Mouse (Mus musculus) lung, adult 2 months (tissue): ENCODE results near the gene Col23a1. TPM values are rescaled to one million over a fixed set of nuclear protein-coding genes. Genes with fewer than 3 reads are reported as not detected.
A peak's percentile ranks its signal among the peaks of the same experiment; 100 is the strongest.
"Not testable (repeated sequence)": the region's sequence is repeated elsewhere in the genome, so short reads cannot be mapped to it uniquely, and the experiment has no call there.

ENCODE experiments used
- DNase-seq: peaks from one replicate; pipeline ENCODE4 v3.0.0; 2022
- H3K4me1 ChIP-seq: fragments of 200-500 bp; 2 replicates; pipeline ENCODE4 v1.6.1; 2011; ENCODE audit warnings: low read length; ENCODE audit not compliant: control insufficient read depth, insufficient read depth
- H3K4me3 ChIP-seq: fragments of 200-500 bp; replicated peaks from 2 replicates; pipeline ENCODE3; 2011; ENCODE audit warnings: low read depth, mild to moderate bottlenecking, control low read depth, low read length; ENCODE audit errors: extremely low read depth
- CTCF ChIP-seq: fragments of 200-500 bp; IDR thresholded peaks from 2 replicates; pipeline ENCODE4 v1.5.1; 2011; ENCODE audit warnings: mild to moderate bottlenecking, low read length, control low read depth; ENCODE audit not compliant: insufficient read depth
- POLR2A ChIP-seq: fragments of 200-500 bp; IDR thresholded peaks from 2 replicates; pipeline ENCODE4 v1.6.1; 2011; ENCODE audit warnings: low read depth, mild to moderate bottlenecking, control low read depth, low read length, borderline replicate concordance; ENCODE audit errors: extremely low read depth
- WGBS: fragments of 180-500 bp; shearing (Covaris S2); methylation state at CpG from one replicate; pipeline ENCODE4 v1.1.7; 2018; 5-methylcytosine and 5-hydroxymethylcytosine counted together
- polyA plus RNA-seq: library from polyadenylated mRNA; depleted of rRNA; stranded (reverse); fragments of >200 nt; gene quantifications from 2 replicates; pipeline ENCODE4 v1.2.3, GENCODE M21; 2012

Col23a1 gene
- polyA plus RNA-seq, 1 experiment: 27.1 TPM

DNA sequence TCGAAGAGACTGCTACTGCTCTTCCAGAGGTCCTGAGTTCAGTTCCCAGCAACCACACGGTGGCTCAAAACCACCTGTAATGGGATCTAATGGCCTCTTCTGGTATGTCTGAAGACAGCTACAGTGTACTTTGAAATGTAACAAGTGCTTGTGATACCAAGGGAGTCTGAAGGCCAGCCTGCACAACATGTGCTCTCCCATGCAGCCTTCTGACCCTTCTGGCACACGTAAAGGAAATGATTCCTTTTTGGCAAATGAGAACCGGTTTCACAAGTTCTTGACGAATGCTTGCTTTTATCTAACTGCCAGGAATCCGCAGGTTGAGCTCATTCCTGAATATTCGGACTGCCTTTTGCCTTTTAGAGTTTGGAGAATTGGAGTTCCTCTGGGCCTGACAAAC is 325.4 kb downstream of the Col23a1 start:
- DNase-seq: no peak
- Histone ChIP-seq H3K4me3 (peak overlapping the region; percentile 66), H3K4me1 (peaks cover 14% of the 10 kb centered on the region)
- no peak for TF ChIP-seq CTCF
- peak; percentile 31; the same call in 1 of the 2 replicates for TF ChIP-seq POLR2A
- 13% methylated on average over 7 of the region's 7 CpGs for WGBS

DNA sequence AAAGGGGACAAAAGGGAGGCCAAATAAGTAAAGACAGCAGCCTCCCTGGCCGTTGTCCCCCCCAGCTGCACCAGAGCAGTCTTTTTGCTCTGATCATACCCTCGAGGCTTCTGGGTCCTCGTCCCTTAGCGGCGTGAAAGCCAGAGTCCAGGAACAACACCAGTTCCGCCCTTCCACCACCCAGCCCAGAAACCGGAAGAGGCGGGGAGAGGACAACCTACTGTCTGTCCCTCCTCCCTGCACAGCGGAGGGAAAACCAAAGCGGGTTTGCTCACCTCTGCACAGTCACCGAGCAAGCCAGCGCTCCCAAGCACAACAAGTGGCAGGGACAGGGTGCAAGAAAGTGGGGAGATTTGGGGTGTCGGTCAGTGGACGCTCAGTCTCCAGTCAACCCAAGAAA is 325.9 kb downstream of the Col23a1 start:
- under 1% methylated on average over 14 of the region's 14 CpGs for WGBS
- TF ChIP-seq POLR2A: peak; percentile 95; the same call in 1 of the 2 replicates
- TF ChIP-seq CTCF: no peak
- peak overlapping the region; percentile 66 for H3K4me3 ChIP-seq
- DNase-seq: peak; percentile 73
- H3K4me1 ChIP-seq: peaks cover 18% of the 10 kb centered on the region

DNA sequence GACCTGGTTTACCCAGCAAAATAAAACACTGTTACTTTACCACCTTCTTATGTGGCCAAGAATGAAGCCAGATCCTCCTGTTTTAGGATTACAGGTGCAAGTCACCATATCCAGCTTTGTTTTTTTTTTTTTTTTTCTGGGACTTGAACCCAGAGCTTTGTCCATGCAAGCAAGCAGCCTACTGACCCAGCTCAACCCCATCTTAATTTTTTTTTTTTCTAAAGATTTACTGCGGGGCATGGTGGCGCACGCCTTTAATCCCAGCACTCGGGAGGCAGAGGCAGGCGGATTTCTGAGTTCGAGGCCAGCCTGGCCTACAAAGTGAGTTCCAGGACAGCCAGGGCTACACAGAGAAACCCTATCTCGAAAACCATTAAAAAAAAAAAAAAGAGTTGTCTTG is 326.4 kb downstream of the Col23a1 start:
- 86% methylated on average over 7 of the region's 7 CpGs for WGBS
- not testable (repeated sequence) for DNase-seq, H3K4me3 ChIP-seq
- H3K4me1 ChIP-seq: peaks cover 18% of the 10 kb centered on the region

DNA sequence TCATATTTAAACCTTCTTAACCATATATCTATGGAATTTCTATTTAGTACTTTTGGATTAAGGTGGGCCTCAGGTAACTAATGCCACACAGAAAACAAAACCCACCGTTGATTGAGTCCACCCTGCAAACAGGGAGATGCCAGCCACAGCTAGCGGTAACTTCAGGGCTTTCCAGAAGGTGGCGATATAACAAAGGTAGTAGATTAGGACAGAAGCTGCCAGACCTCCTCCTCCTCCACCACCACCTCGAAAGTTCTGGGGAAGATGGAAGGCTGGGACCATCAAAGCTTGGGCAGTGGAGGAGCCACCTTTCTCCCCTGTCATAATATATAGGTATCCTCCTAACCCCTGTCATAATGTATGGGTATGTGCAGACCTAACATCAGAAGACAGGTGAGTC is 328.0 kb downstream of the Col23a1 start:
- Histone ChIP-seq H3K4me3 (no peak overlapping the region), H3K4me1 (peaks cover 18% of the 10 kb centered on the region)
- WGBS: under 1% methylated on average over 4 of the region's 4 CpGs
- TF ChIP-seq CTCF: peak; percentile 90
- no peak for TF ChIP-seq POLR2A
- peak; percentile 55 for DNase-seq

GRCm38 (mm10) chr11:51618894-51619408 is 329.2 kb downstream of the Col23a1 start:
- H3K4me3 ChIP-seq: peak overlapping the region; percentile 58
- peaks cover 18% of the 10 kb centered on the region for H3K4me1 ChIP-seq
- TF ChIP-seq POLR2A (no peak), CTCF (no peak)
- 38% methylated on average over 8 of the region's 8 CpGs for WGBS
- no peak for DNase-seq

- under 1% methylated on average over 51 of the region's 51 CpGs for WGBS
- TF ChIP-seq CTCF (no peak), POLR2A (peak; percentile 36; the same call in 1 of the 2 replicates)
- H3K4me3 ChIP-seq: peak within 1 kb of the TSS; percentile 97
- peaks cover 16% of the 10 kb centered on the region for H3K4me1 ChIP-seq
- peak; percentile 96 for DNase-seq
Measured at GRCm38 (mm10) chr11:51619409-51620060, 329.8 kb downstream of the Col23a1 start, which contains the start of gene Nhp2. TSS of gene Nhp2 (plus strand) at chr11:51619735.

GRCm38 (mm10) chr11:51620084-51620483 is 330.4 kb downstream of the Col23a1 start:
- peaks cover 11% of the 10 kb centered on the region for H3K4me1 ChIP-seq
- under 1% methylated on average over 11 of the region's 11 CpGs for WGBS
- no peak for TF ChIP-seq CTCF
- no peak for TF ChIP-seq POLR2A

DNA sequence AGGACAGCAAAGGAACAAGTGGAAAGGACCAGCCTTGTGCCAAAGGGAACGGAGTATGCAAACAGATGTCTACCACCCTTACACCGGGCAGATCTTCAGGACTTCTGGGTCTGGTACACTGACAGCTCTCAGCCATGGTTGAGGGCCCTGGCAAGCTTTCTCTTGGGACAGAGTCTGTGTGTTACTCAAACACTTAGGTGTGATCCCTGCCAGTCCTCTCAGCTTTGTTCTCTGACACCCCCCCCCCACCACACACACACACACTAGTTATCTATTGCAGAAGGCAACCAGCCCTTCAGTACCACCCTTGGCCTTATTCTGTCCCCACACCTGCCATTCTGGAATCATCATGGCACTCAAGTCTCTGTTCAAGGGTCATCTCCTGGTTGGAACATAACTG is 332.1 kb downstream of the Col23a1 start:
- TF ChIP-seq POLR2A (no peak), CTCF (no peak)
- Histone ChIP-seq H3K4me1 (peaks cover 7% of the 10 kb centered on the region), H3K4me3 (no peak overlapping the region)
- DNase-seq: no peak
- 86% methylated on average over 2 of the region's 2 CpGs for WGBS

More at GRCm38 (mm10) chr11:51620084-51620483, 330.4 kb downstream of the Col23a1 start:
- DNase-seq: no peak
- peak overlapping the region; percentile 97 for H3K4me3 ChIP-seq

DNA sequence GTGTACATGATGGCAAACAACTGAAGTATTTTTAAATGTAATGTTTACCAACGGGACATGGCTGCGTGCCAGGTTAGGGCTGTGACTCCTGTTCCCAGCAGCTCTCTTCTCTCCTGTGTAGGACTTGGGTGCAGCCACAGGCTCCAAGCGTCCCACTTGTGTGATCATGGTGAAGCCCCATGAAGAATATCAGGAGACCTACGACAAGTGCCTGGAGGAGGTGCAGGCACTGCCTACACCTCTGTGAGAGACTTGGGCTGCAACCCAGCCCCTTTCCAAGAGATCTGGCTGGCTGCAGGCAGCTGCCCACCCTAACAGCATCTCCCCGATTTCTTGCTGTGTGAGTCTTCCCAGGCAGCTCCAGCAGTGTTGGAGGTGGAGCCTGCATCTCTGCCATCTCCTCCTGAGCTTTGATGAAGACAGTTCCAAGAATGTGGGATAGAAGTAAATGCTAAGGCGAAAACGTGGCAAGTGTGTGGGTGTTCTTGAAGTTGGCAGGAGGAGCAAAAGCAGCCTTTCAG is 333.3 kb downstream of the Col23a1 start:
- no peak overlapping the region for H3K4me3 ChIP-seq
- 63% methylated on average over 7 of the region's 7 CpGs for WGBS
- H3K4me1 ChIP-seq: peaks cover 7% of the 10 kb centered on the region
- DNase-seq: no peak
- TF ChIP-seq POLR2A: no peak
- no peak for TF ChIP-seq CTCF
